Mouse (Mus musculus) right cerebral cortex, postnatal 14 days (tissue): Measurements from ENCODE around the gene Gm42906.

Experiments used
- DNase-seq: peaks from one replicate; pipeline ENCODE4 v3.0.0; 2022

The Gm42906 gene

GRCm38 (mm10) chr5:151137901-151138300 is 290.1 kb downstream of the Gm42906 start:
- DNase-seq = no peak

- no peak for DNase-seq
Measured at GRCm38 (mm10) chr5:151137311-151137710, 290.7 kb downstream of the Gm42906 start.

- DNase-seq = no peak
Measured at GRCm38 (mm10) chr5:151135965-151136364, 292.0 kb downstream of the Gm42906 start.

- no peak for DNase-seq
Measured at GRCm38 (mm10) chr5:151135078-151135826, 292.7 kb downstream of the Gm42906 start.

- no peak for DNase-seq
Measured at GRCm38 (mm10) chr5:151134202-151134601, 293.8 kb downstream of the Gm42906 start.

- no peak for DNase-seq
Measured at GRCm38 (mm10) chr5:151133744-151134143, 294.2 kb downstream of the Gm42906 start.

- DNase-seq = no peak
Measured at GRCm38 (mm10) chr5:151129762-151130161, 298.2 kb downstream of the Gm42906 start.

- DNase-seq = no peak
Measured at GRCm38 (mm10) chr5:151127298-151127717, 300.7 kb downstream of the Gm42906 start.

GRCm38 (mm10) chr5:151126608-151127005 is 301.4 kb downstream of the Gm42906 start:
- DNase-seq = no peak

GRCm38 (mm10) chr5:151125985-151126607 is 301.9 kb downstream of the Gm42906 start:
- no peak for DNase-seq

- no peak for DNase-seq
Measured at GRCm38 (mm10) chr5:151117846-151118245, 310.1 kb downstream of the Gm42906 start.

- no peak for DNase-seq
Measured at GRCm38 (mm10) chr5:151116192-151116887, 311.6 kb downstream of the Gm42906 start.

- DNase-seq = no peak
Measured at GRCm38 (mm10) chr5:151112743-151113142, 315.2 kb downstream of the Gm42906 start.

GRCm38 (mm10) chr5:151111080-151111871 is 316.7 kb downstream of the Gm42906 start:
- DNase-seq = no peak

- peak; percentile 23 for DNase-seq
Measured at GRCm38 (mm10) chr5:151110461-151110908, 317.5 kb downstream of the Gm42906 start.

GRCm38 (mm10) chr5:151109822-151110221 is 318.1 kb downstream of the Gm42906 start:
- no peak for DNase-seq

- DNase-seq = no peak
Measured at GRCm38 (mm10) chr5:151108955-151109354, 319.0 kb downstream of the Gm42906 start.

GRCm38 (mm10) chr5:151108291-151108897 is 319.6 kb downstream of the Gm42906 start:
- DNase-seq = no peak

- no peak for DNase-seq
Measured at GRCm38 (mm10) chr5:151106841-151107240, 321.1 kb downstream of the Gm42906 start.

- DNase-seq = no peak
Measured at GRCm38 (mm10) chr5:151105054-151105971, 322.6 kb downstream of the Gm42906 start.

GRCm38 (mm10) chr5:151104354-151105053 is 323.5 kb downstream of the Gm42906 start:
- DNase-seq = no peak
